Mouse (Mus musculus) erythroblast, embryonic 14.5 days (primary cell): ENCODE data around the gene Arhgap23.

Source experiments
- GATA1 ChIP-seq: IDR thresholded peaks from 2 replicates; pipeline ENCODE4 v1.6.1; 2012; ENCODE audit warnings: low read length, inconsistent platforms, mixed read lengths
- TAL1 ChIP-seq: IDR thresholded peaks from 3 replicates; pipeline ENCODE4 v1.6.1; 2012; ENCODE audit warnings: low read length, inconsistent platforms, mixed read lengths

DNA sequence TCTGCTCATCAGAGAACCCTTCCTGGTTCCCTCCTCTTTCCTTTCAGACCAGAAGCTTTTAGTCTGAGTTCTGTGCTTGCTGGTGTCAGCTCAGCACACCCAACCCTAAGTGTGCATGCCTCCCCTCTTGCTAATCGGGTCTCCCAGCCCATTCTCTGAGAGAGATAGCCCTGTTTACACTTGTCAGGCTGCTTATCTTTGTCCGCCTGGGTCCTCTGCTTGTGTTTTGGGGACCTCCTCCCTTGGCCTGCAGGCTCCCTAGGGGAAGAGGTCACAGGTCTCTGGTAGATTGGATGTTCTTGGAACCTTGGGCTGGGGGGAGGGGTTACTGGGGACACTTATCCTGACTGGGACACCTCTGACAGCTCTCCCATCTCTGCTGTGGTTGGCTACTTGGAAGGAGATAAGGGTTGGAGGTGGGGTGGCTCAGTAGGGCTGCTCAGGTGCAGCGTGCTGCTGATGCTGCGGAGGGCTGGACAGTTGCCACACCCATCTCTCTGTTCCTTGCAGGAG is 30.7 kb downstream of the Arhgap23 start:
- peak; percentile 83 for TF ChIP-seq TAL1
- TF ChIP-seq GATA1: peak; percentile 92
